Mouse (Mus musculus) pancreas, adult 10 weeks (tissue): Measurements from ENCODE around the gene Olfr1305. TPM values are rescaled to one million over a fixed set of nuclear protein-coding genes. Genes with fewer than 3 reads are reported as not detected.

Experiments used
- polyA plus RNA-seq: library from polyadenylated mRNA; stranded (reverse); fragments of 350-450 nt; fragmentation: Illumina TruSeq; extraction: RNeasy Lipid Tissue Mini Kit (QIAGEN cat#74804); gene quantifications from one replicate; pipeline ENCODE4 v1.2.3, GENCODE M21; 2015; ENCODE audit warnings: low read depth, low replicate concordance; ENCODE audit not compliant: insufficient read depth

Olfr1305 gene
- polyA plus RNA-seq = not detected

DNA sequence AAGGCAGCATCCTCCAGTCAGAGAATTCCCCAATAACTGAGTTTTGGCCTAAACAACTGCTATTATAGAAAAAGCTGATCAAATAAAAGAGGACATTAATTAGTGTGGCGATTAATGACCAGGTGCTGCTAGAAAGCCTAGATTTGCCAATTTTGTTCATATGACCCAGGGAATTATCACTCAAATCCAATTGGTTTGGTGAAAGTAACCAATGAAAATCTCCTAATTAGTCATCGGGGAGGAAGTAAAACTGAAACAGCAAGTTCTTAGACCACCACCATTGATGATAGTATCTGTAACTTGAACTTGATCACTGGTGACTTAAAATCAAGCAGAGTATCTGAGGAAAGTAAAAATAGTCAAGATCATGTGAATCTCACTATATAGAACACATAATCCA lies at the start of gene Olfr1305:
Gene Olfr1305 (minus strand): TSS at position 101 of the 400 bp plus-strand sequence.

DNA sequence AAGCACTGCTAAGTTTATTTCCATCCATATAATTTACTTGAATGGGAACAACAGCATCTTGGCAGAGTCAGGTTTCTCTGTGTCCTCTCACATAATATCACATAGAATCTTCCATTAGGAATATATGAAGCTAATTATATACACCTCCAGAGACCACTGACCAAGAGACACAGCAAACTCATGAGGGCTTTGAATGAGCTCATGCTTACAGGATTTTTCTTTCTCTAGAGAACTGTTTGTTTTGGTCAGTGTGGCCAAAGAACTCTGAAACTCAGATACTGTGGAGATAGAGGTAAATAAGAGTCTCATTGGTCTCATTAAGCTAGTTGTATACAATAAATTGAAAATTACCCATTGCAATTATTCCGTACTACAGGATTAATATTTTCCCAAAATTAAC lies 39.2 kb upstream of the Olfr1305 start, which contains the start of gene Olfr1306:
Gene Olfr1306 (minus strand): TSS at position 101 of the 400 bp plus-strand sequence.

GRCm38 (mm10) chr2:111820240-111820639 lies 56.7 kb downstream of the Olfr1305 start, which contains the start of gene Olfr1303:
Gene Olfr1303 (minus strand): TSS chr2:111820340.

Other genes starting within 250 kb of the Olfr1305 start
- not detected for gene Olfr1298, start 227.9 kb downstream of the Olfr1305 start, polyA plus RNA-seq
- not detected for gene Olfr1299, start 215.7 kb downstream of the Olfr1305 start, polyA plus RNA-seq
- gene Olfr1301, start 126.1 kb downstream of the Olfr1305 start, polyA plus RNA-seq = not detected
- not detected for gene Olfr1302, start 99.7 kb downstream of the Olfr1305 start, polyA plus RNA-seq
- gene Olfr1303, start 56.8 kb downstream of the Olfr1305 start, polyA plus RNA-seq = not detected
- not detected for gene Olfr1306, start 39.1 kb upstream of the Olfr1305 start, polyA plus RNA-seq
- gene Olfr1307, start 72.3 kb upstream of the Olfr1305 start, polyA plus RNA-seq = not detected
- not detected for gene Olfr1308, start 87.8 kb upstream of the Olfr1305 start, polyA plus RNA-seq
- gene Olfr1309, start 113.1 kb upstream of the Olfr1305 start, polyA plus RNA-seq = not detected
- gene Olfr1310, start 135.6 kb upstream of the Olfr1305 start, polyA plus RNA-seq = not detected
- not detected for gene Olfr1311, start 147.3 kb upstream of the Olfr1305 start, polyA plus RNA-seq
- gene Olfr1312, start 173.1 kb upstream of the Olfr1305 start, polyA plus RNA-seq = not detected
- gene Olfr1313, start 200.7 kb upstream of the Olfr1305 start, polyA plus RNA-seq = not detected
- not detected for gene Olfr1314, start 219.6 kb upstream of the Olfr1305 start, polyA plus RNA-seq
- not detected for gene Olfr1315-ps1, start 238.3 kb upstream of the Olfr1305 start, polyA plus RNA-seq